Mouse (Mus musculus) limb, embryonic 10.5 days (tissue): ENCODE results near the gene Wrap73. TPM values are rescaled to one million over a fixed set of nuclear protein-coding genes. Genes with fewer than 3 reads are reported as not detected.

Source experiments
- DNase-seq: peaks from one replicate; pipeline ENCODE4 v3.0.0-alpha.2; 2017; ENCODE audit warnings: low spot score
- H3K27ac ChIP-seq: fragments of 300-500 bp; sonication (generic); 2 replicates; pipeline ENCODE4 v1.5.1; 2016; ENCODE audit warnings: mild to moderate bottlenecking
- H3K27me3 ChIP-seq: fragments of 300-500 bp; sonication (generic); 2 replicates; pipeline ENCODE4 v1.6.1; 2016; ENCODE audit warnings: low read depth, mild to moderate bottlenecking; ENCODE audit not compliant: poor library complexity, severe bottlenecking
- H3K36me3 ChIP-seq: fragments of 300-500 bp; sonication (generic); 2 replicates; pipeline ENCODE4 v1.6.1; 2016; ENCODE audit warnings: mild to moderate bottlenecking, moderate library complexity
- H3K4me1 ChIP-seq: fragments of 300-500 bp; sonication (generic); 2 replicates; pipeline ENCODE4 v1.6.1; 2016
- H3K4me3 ChIP-seq: fragments of 300-500 bp; sonication (generic); 2 replicates; pipeline ENCODE4 v1.5.1; 2016; ENCODE audit warnings: mild to moderate bottlenecking, moderate library complexity
- H3K9me3 ChIP-seq: fragments of 300-500 bp; sonication (generic); replicated peaks from 2 replicates; pipeline ENCODE4 v1.6.1; 2016; ENCODE audit warnings: mild to moderate bottlenecking
- WGBS: fragments of 180-500 bp; shearing (Covaris S2); methylation state at CpG from one replicate; pipeline ENCODE4 v1.1.7; 2016; 5-methylcytosine and 5-hydroxymethylcytosine counted together
- polyA plus RNA-seq: library from polyadenylated mRNA; unstranded; fragments of >200 nt; fragmentation: Nextera tagmentation; extraction: Ambion mirVana; gene quantifications from 2 replicates; pipeline ENCODE4 v1.2.1, GENCODE M21; 2016

The Wrap73 gene
- polyA plus RNA-seq = 43.8 and 49.0 TPM in 2 replicates

- no peaks in the 10 kb centered on the region for H3K9me3 ChIP-seq
- peaks cover 41% of the 10 kb centered on the region for H3K4me1 ChIP-seq
- peaks cover 59% of the 10 kb centered on the region for H3K27me3 ChIP-seq
- peak; percentile 94 for DNase-seq
- H3K4me3 ChIP-seq = peak within 1 kb of the TSS; percentile 94
- WGBS = 2% methylated on average over 49 of the region's 49 CpGs
- peak within 1 kb of the TSS; percentile 90 for H3K27ac ChIP-seq
- peaks cover 19% of the 10 kb centered on the region for H3K36me3 ChIP-seq
Observed at GRCm38 (mm10) chr4:154142211-154143040, at the start of gene Wrap73. TSS of gene Wrap73 (plus strand) at chr4:154142372.

GRCm38 (mm10) chr4:154093210-154093609 is 49.0 kb upstream of the Wrap73 start:
- no peaks in the 10 kb centered on the region for H3K4me1 ChIP-seq
- peaks cover 62% of the 10 kb centered on the region; the same call in 1 of the 2 replicates for H3K27me3 ChIP-seq
- H3K9me3 ChIP-seq = no peaks in the 10 kb centered on the region
- 27% methylated on average over 9 of the region's 9 CpGs for WGBS
- no peaks in the 10 kb centered on the region for H3K36me3 ChIP-seq
- H3K27ac ChIP-seq = no peak overlapping the region
- DNase-seq = peak; percentile 58
- no peak overlapping the region for H3K4me3 ChIP-seq

- DNase-seq = no peak
- Histone ChIP-seq H3K27ac (no peak overlapping the region), H3K36me3 (no peaks in the 10 kb centered on the region), H3K9me3 (no peaks in the 10 kb centered on the region), H3K27me3 (peaks cover 64% of the 10 kb centered on the region), H3K4me3 (no peak overlapping the region), H3K4me1 (no peaks in the 10 kb centered on the region)
- 22% methylated on average over 6 of the region's 6 CpGs for WGBS
Observed at GRCm38 (mm10) chr4:154096111-154096510, 46.1 kb upstream of the Wrap73 start.

- H3K4me3 ChIP-seq = no peak overlapping the region
- DNase-seq = no peak
- H3K4me1 ChIP-seq = no peaks in the 10 kb centered on the region
- H3K36me3 ChIP-seq = no peaks in the 10 kb centered on the region
- no peaks in the 10 kb centered on the region for H3K9me3 ChIP-seq
- 29% methylated on average over 7 of the region's 7 CpGs for WGBS
- H3K27me3 ChIP-seq = peaks cover 83% of the 10 kb centered on the region
- no peak overlapping the region for H3K27ac ChIP-seq
Observed at GRCm38 (mm10) chr4:154099361-154099760, 42.8 kb upstream of the Wrap73 start.

GRCm38 (mm10) chr4:154103386-154103785 is 38.8 kb upstream of the Wrap73 start:
- WGBS = 78% methylated on average over 8 of the region's 8 CpGs
- Histone ChIP-seq H3K4me3 (no peak overlapping the region), H3K4me1 (peaks cover 7% of the 10 kb centered on the region), H3K27me3 (peaks cover 75% of the 10 kb centered on the region), H3K9me3 (no peaks in the 10 kb centered on the region), H3K27ac (no peak overlapping the region), H3K36me3 (no peaks in the 10 kb centered on the region)
- DNase-seq = no peak

GRCm38 (mm10) chr4:154103912-154104311 is 38.3 kb upstream of the Wrap73 start:
- H3K27me3 ChIP-seq = peaks cover 72% of the 10 kb centered on the region
- DNase-seq = no peak
- WGBS = 89% methylated on average over 10 of the region's 10 CpGs
- H3K4me1 ChIP-seq = peaks cover 7% of the 10 kb centered on the region
- H3K9me3 ChIP-seq = no peaks in the 10 kb centered on the region
- no peaks in the 10 kb centered on the region for H3K36me3 ChIP-seq
- H3K4me3 ChIP-seq = no peak overlapping the region
- H3K27ac ChIP-seq = no peak overlapping the region

GRCm38 (mm10) chr4:154105381-154106001 is 36.7 kb upstream of the Wrap73 start:
- Histone ChIP-seq H3K4me1 (peaks cover 7% of the 10 kb centered on the region), H3K36me3 (no peaks in the 10 kb centered on the region), H3K4me3 (peak overlapping the region; percentile 28; the same call in 1 of the 2 replicates), H3K27ac (no peak overlapping the region), H3K27me3 (peaks cover 70% of the 10 kb centered on the region), H3K9me3 (no peaks in the 10 kb centered on the region)
- DNase-seq = peak; percentile 83
- 33% methylated on average over 20 of the region's 20 CpGs for WGBS

GRCm38 (mm10) chr4:154106497-154107061 is 35.6 kb upstream of the Wrap73 start:
- no peak overlapping the region for H3K4me3 ChIP-seq
- peaks cover 60% of the 10 kb centered on the region for H3K27me3 ChIP-seq
- H3K9me3 ChIP-seq = no peaks in the 10 kb centered on the region
- WGBS = 78% methylated on average over 13 of the region's 13 CpGs
- H3K36me3 ChIP-seq = no peaks in the 10 kb centered on the region
- no peak for DNase-seq
- peaks cover 7% of the 10 kb centered on the region for H3K4me1 ChIP-seq
- no peak overlapping the region for H3K27ac ChIP-seq

GRCm38 (mm10) chr4:154109216-154109849 is 32.8 kb upstream of the Wrap73 start:
- 64% methylated on average over 18 of the region's 18 CpGs for WGBS
- DNase-seq = no peak
- no peaks in the 10 kb centered on the region for H3K36me3 ChIP-seq
- H3K27ac ChIP-seq = no peak overlapping the region
- H3K4me1 ChIP-seq = peaks cover 7% of the 10 kb centered on the region
- H3K9me3 ChIP-seq = no peaks in the 10 kb centered on the region
- H3K4me3 ChIP-seq = no peak overlapping the region
- peaks cover 36% of the 10 kb centered on the region for H3K27me3 ChIP-seq

- Histone ChIP-seq H3K27me3 (peaks cover 31% of the 10 kb centered on the region), H3K4me3 (no peak overlapping the region), H3K36me3 (no peaks in the 10 kb centered on the region), H3K4me1 (peaks cover 7% of the 10 kb centered on the region), H3K9me3 (no peaks in the 10 kb centered on the region), H3K27ac (no peak overlapping the region)
- DNase-seq = no peak
- 82% methylated on average over 11 of the region's 11 CpGs for WGBS
Observed at GRCm38 (mm10) chr4:154109850-154110243, 32.3 kb upstream of the Wrap73 start.

GRCm38 (mm10) chr4:154116421-154116820 is 25.8 kb upstream of the Wrap73 start:
- 0 out of 2 replicates have a peak, but pooled peaks cover 4% of the 10 kb centered on the region for H3K4me1 ChIP-seq
- no peak overlapping the region for H3K27ac ChIP-seq
- no peak for DNase-seq
- peaks cover 4% of the 10 kb centered on the region; the same call in 1 of the 2 replicates for H3K27me3 ChIP-seq
- H3K4me3 ChIP-seq = no peak overlapping the region
- H3K36me3 ChIP-seq = no peaks in the 10 kb centered on the region
- WGBS = 50% methylated on average over 7 of the region's 7 CpGs
- no peaks in the 10 kb centered on the region for H3K9me3 ChIP-seq

GRCm38 (mm10) chr4:154118782-154119181 is 23.4 kb upstream of the Wrap73 start:
- no peaks in the 10 kb centered on the region for H3K9me3 ChIP-seq
- H3K27ac ChIP-seq = no peak overlapping the region
- no peaks in the 10 kb centered on the region for H3K36me3 ChIP-seq
- 80% methylated on average over 9 of the region's 9 CpGs for WGBS
- H3K27me3 ChIP-seq = peaks cover 13% of the 10 kb centered on the region
- no peak for DNase-seq
- H3K4me1 ChIP-seq = 0 out of 2 replicates have a peak, but pooled peaks cover 4% of the 10 kb centered on the region
- no peak overlapping the region for H3K4me3 ChIP-seq
